Comparison of ENCODE assay signal across 8 mouse cellular contexts in the genomic region with DNA sequence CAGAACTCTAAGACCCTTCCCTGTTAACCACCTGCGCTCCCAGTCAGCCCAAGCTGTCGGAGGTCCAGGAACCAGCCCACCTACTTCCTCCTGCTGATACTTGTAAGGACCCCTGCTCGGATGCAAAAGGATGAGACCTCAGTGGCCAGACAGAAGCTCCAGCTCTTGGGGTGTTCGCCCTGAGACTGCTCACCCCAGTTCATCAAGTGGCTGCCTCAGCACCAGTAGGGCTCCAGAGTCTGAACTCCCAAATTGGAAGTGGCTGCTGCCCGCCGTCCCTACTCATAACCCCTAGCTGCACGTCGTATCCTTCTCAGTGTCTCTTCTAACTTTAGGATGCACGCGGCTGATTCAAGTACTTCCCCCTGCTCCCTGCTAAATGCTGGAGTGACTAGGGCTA. TPM values are rescaled to one million over a fixed set of nuclear protein-coding genes. Genes with fewer than 3 reads are reported as not detected.
A peak's percentile ranks its signal among the peaks of the same experiment; 100 is the strongest.
DNase-seq lines count a peak whose midpoint lies in the region; ATAC-seq and TF ChIP-seq lines count a peak whose summit lies in the region.
"Had no signal": no experiment of that assay in that cellular context is flagged by ENCODE, and none has a peak within 500 bp of the region (broad histone marks: within the 10 kb centered on the region; RNA-seq: fewer than 3 reads in every experiment).

No protein-coding gene starts in this region.

- TF ChIP-seq POLR2A in olfactory bulb, adult 2 months (IDR thresholded peaks at IDR 0.05; ENCODE audit: insufficient read depth, low read depth, low read length): no peak

- WGBS in liver, embryonic 11.5 days: 5% methylated on average over 10 of the region's 10 CpGs
- WGBS in forebrain, embryonic 13.5 days: 6% methylated on average over 10 of the region's 10 CpGs
- WGBS in limb, embryonic 12.5 days: 3% methylated on average over 10 of the region's 10 CpGs
- 11% methylated on average over 10 of the region's 10 CpGs for WGBS in olfactory bulb, adult 2 months

- H3K4me3 ChIP-seq in liver, embryonic 11.5 days (ENCODE audit: low read depth, low read length): peak overlapping the region; percentile 13
- peak overlapping the region; percentile 40 for H3K4me3 ChIP-seq in forebrain, embryonic 13.5 days
- H3K4me3 ChIP-seq in limb, embryonic 12.5 days (replicated peaks): peak overlapping the region; percentile 45
- H3K4me3 ChIP-seq in olfactory bulb, adult 2 months (ENCODE audit: insufficient read depth, low read depth, low read length): peak overlapping the region; percentile 2; the same call in 1 of the 2 replicates

- H3K4me2 ChIP-seq in liver, embryonic 11.5 days: peak overlapping the region; percentile 57
- H3K4me2 ChIP-seq in forebrain, embryonic 13.5 days: peak overlapping the region; percentile 69
- H3K4me2 ChIP-seq in limb, embryonic 12.5 days: peak overlapping the region; percentile 75

- ATAC-seq in liver, embryonic 11.5 days (replicated peaks; ENCODE audit: low FRiP score): no peak
- 0 out of 2 replicates have a peak, but pooled peaks have one; percentile 10 for ATAC-seq in forebrain, embryonic 13.5 days
- ATAC-seq in limb, embryonic 12.5 days (ENCODE audit: insufficient number of reproducible peaks, insufficient read depth, low FRiP score, low TSS enrichment, low read depth): no peak
- no peak for ATAC-seq in erythroblast, adult 5-6 weeks (replicated peaks; ENCODE audit: low FRiP score, poor library complexity, severe bottlenecking)

- no peak for TF ChIP-seq CTCF in olfactory bulb, adult 2 months (IDR thresholded peaks at IDR 0.05; ENCODE audit: insufficient read depth, low read depth, low read length)

- no peak for DNase-seq in liver, embryonic 11.5 days (ENCODE audit: low spot score)
- no peak for DNase-seq in liver
- no peak for DNase-seq in right cerebral cortex, postnatal 10 days (ENCODE audit: low spot score in 2 of 2)
- DNase-seq: thymus, postnatal 36 days had no signal

- no peaks in the 10 kb centered on the region for H3K36me3 ChIP-seq in liver, embryonic 11.5 days (ENCODE audit: control insufficient read depth, insufficient read depth, low read length)
- H3K36me3 ChIP-seq in forebrain, embryonic 13.5 days (ENCODE audit: poor library complexity, severe bottlenecking): no peaks in the 10 kb centered on the region
- no peaks in the 10 kb centered on the region for H3K36me3 ChIP-seq in limb, embryonic 12.5 days

- H3K27ac ChIP-seq in liver, embryonic 11.5 days (ENCODE audit: low read depth, low read length): no peak overlapping the region
- H3K27ac ChIP-seq in forebrain, embryonic 13.5 days: no peak overlapping the region
- no peak overlapping the region for H3K27ac ChIP-seq in limb, embryonic 12.5 days
- H3K27ac ChIP-seq in olfactory bulb, adult 2 months (ENCODE audit: insufficient read depth, low read depth, low read length): no peak overlapping the region

- peaks cover 32% of the 10 kb centered on the region for H3K27me3 ChIP-seq in liver, embryonic 11.5 days (replicated peaks; ENCODE audit: control insufficient read depth, insufficient read depth, low read length)
- peaks cover 37% of the 10 kb centered on the region for H3K27me3 ChIP-seq in forebrain, embryonic 13.5 days
- H3K27me3 ChIP-seq in limb, embryonic 12.5 days: peaks cover 46% of the 10 kb centered on the region

- no peaks in the 10 kb centered on the region for H3K9me3 ChIP-seq in liver, embryonic 11.5 days (ENCODE audit: control insufficient read depth, low read length)
- H3K9me3 ChIP-seq in forebrain, embryonic 13.5 days (replicated peaks): no peaks in the 10 kb centered on the region
- no peaks in the 10 kb centered on the region for H3K9me3 ChIP-seq in limb, embryonic 12.5 days

- no peak overlapping the region for H3K9ac ChIP-seq in liver, embryonic 11.5 days (ENCODE audit: low read depth, low read length)
- peak overlapping the region; percentile 45; the same call in 1 of the 2 replicates for H3K9ac ChIP-seq in forebrain, embryonic 13.5 days
- H3K9ac ChIP-seq in limb, embryonic 12.5 days (replicated peaks): no peak overlapping the region; the same call in 1 of the 2 replicates

- no peaks in the 10 kb centered on the region for H3K4me1 ChIP-seq in liver, embryonic 11.5 days (replicated peaks; ENCODE audit: control insufficient read depth, insufficient read depth, low read length)
- peaks cover 15% of the 10 kb centered on the region for H3K4me1 ChIP-seq in forebrain, embryonic 13.5 days
- H3K4me1 ChIP-seq in limb, embryonic 12.5 days (replicated peaks): peaks cover 22% of the 10 kb centered on the region
- H3K4me1 ChIP-seq in olfactory bulb, adult 2 months (ENCODE audit: control insufficient read depth, insufficient read depth, low read length): peaks cover 12% of the 10 kb centered on the region

RNA-seq across cellular contexts. Expression of a gene that starts 0.6 kb away (rescaled TPM):
- not detected in 2 replicates for polyA plus RNA-seq in liver, embryonic 11.5 days (2014; fragmentation: Nextera tagmentation; extraction: Ambion mirVana)
- polyA plus RNA-seq in forebrain, embryonic 13.5 days (2015; fragmentation: Nextera tagmentation; extraction: Ambion mirVana): 0.52 and 1.1 TPM in 2 replicates
- polyA plus RNA-seq in limb, embryonic 12.5 days (2016; fragmentation: Nextera tagmentation; extraction: Ambion mirVana): 0.46 and 0.71 TPM in 2 replicates
- not detected in 2 replicates for polyA plus RNA-seq in olfactory bulb, adult 2 months (2012; ENCODE audit: insufficient read depth, insufficient read length, low replicate concordance, missing spikeins)
- not detected in 2 replicates for total RNA-seq in erythroblast, adult 5-6 weeks (2015; ENCODE audit: low replicate concordance)
- 0.17 TPM in 1 of 2 replicates, not detected in the other for total RNA-seq in erythroblast, adult 5-6 weeks (2017; ENCODE audit: low replicate concordance)
